Mouse (Mus musculus) gastrocnemius, postnatal 4 days (tissue): ENCODE data around the gene Ahcyl1. TPM values are rescaled to one million over a fixed set of nuclear protein-coding genes. Genes with fewer than 3 reads are reported as not detected.

Source experiments
- DNase-seq, 2 experiments: peaks; one replicate each; pipeline ENCODE4 v3.0.0; 2021 to 2022; ENCODE audit warnings: low spot score in 2 of 2, mixed read lengths in 2 of 2
- total RNA-seq, 2 experiments: library from RNA; stranded (reverse); gene quantifications; 2 replicates each; pipeline ENCODE4 v1.2.3; 2021

The Ahcyl1 gene
- total RNA-seq, 2 experiments from 2014 or later = 68.5 to 83.4 TPM

DNA sequence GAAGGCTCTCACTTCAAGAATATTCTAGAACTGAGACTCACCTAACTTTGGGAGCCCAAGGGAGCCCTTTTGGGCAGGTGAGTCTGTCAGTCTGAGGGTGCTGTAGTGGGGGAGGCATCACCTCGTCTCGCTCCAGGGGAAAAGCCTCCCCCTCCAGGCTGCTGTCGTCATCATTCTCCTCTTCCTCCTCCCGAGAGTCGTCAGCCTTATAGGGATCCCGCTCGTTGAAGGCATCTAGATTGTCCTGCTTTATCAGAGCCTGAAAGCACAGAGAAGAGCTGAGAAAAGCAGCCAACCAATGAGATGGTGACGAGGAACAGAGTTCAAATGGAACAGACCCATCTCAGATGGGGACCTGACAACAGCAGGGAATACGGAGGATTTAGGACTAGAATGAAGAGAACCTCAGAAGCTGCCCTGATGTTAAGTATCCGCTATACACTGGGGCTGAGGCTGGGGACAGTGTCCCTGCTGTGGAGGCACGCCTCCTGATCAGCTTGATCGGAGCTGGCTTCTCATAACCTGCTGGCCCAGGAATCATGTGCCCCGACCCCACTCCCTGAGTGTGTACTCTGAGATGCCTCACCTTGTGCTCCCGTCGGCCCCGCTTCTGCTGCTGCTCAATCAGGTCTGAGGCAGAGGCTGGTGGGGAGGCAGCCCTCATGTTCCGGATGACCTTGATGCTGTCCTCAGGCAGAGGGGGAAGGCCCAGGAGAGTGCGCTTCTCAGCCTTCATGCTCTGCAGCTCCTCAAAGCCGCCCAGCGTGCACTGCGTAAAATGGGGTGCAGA is 74.9 kb downstream of the Ahcyl1 start:
- no peak for DNase-seq

DNA sequence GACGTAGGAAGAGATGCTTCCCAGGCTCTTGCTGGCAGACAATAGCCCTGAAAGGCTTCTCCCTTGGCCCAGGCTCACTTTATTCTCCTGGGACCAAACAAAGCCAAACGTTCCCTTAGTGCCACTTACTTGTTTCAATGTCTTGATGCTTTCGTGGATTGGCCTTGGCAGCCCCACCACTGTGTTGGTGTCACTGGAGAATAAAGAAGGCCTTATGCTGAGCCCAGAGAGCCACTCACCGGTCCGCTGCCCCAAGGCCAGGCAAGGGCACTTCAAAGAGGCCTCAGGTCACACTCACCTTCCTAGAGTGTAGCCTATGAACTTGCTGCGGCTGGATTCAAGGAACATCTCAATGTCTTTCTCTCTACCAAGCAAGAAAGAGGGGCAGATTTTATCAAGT is 76.4 kb downstream of the Ahcyl1 start:
- no peak for DNase-seq

DNA sequence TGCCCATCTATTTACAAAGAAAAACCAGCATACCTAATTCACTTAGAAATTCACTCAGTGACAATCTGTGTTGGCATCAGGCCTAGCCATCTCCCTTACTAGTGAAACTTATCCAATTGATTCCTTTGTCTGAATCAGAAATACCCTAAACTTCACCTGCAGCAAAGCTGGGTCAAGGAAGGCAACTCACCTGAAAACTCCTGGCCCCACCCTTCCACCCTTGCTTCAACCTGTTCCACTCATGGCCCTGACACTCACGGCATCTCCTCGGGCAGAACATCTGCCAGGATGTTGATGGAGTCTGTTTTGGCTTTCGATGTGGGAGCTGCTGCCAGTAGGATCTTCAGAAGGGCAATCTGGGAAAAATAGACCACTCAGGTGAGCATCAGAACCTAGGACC is 78.6 kb downstream of the Ahcyl1 start:
- DNase-seq = no peak

Other genes starting within 250 kb of the Ahcyl1 start
- gene Kcnc4, start 237.0 kb downstream of the Ahcyl1 start, total RNA-seq = 10 to 100 TPM; 37.2 to 45.8 TPM
- 1 to 10 TPM; 1.2 to 1.4 TPM for gene Slc6a17, start 178.5 kb downstream of the Ahcyl1 start, total RNA-seq
- gene Ubl4b, start 141.5 kb downstream of the Ahcyl1 start, total RNA-seq = not detected
- not detected for gene Alx3, start 101.5 kb downstream of the Ahcyl1 start, total RNA-seq
- not detected for gene Gm10961, start 65.2 kb downstream of the Ahcyl1 start, total RNA-seq
- 10 to 100 TPM; 26.6 to 31.5 TPM for gene Strip1, start 64.9 kb downstream of the Ahcyl1 start, total RNA-seq
- 10 to 100 TPM; 25.8 to 26.4 TPM for gene Csf1, start 63.9 kb upstream of the Ahcyl1 start, total RNA-seq
- gene Eps8l3, start 180.7 kb upstream of the Ahcyl1 start, total RNA-seq = not detected
- gene Gstm5, start 199.3 kb upstream of the Ahcyl1 start, total RNA-seq = 10 to 100 TPM; 49.2 to 51.0 TPM
- gene Gstm7, start 235.3 kb upstream of the Ahcyl1 start, total RNA-seq = 10 to 100 TPM in 1 of 2 experiments, 1 to 10 TPM in 1; 9.0 to 11.4 TPM
- gene Gstm6, start 247.2 kb upstream of the Ahcyl1 start, total RNA-seq = 1 to 10 TPM; 1.7 to 1.9 TPM